Mouse (Mus musculus): Measurements from ENCODE around the gene Mest. TPM values are rescaled to one million over a fixed set of nuclear protein-coding genes. Genes with fewer than 3 reads are reported as not detected.

Gene Mest
- total and polyA plus RNA-seq, 2 experiments from 2014 or later = 669 to 717 TPM

DNA sequence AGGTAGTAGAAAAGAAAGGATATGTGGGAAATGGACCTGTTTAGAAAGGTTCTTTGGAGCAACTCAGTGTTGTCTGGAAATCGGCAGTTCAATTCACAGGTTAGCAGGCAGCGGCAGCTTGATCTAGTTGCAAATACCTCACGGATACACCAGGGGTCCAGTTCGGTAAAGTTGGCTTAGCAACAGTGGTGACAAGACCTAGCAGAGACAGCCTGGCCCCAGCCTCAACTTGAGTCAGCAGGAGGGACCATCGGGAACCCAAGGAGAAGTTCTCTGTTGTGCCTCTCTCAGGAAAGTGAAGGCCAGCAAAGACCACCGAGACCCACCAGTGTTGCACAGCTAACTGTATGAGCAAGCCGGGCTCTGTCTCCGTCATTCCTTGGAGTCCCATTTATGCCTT, 28.2 kb upstream of the Mest start:
- Histone ChIP-seq H3K9ac (replicated peaks; ENCODE audit: low read depth, low read length) (no peak overlapping the region), H3K27me3 (ENCODE audit: control insufficient read depth, insufficient read depth, low read length) (no peaks in the 10 kb centered on the region), H3K4me3 (ENCODE audit: low read depth, low read length) (no peak overlapping the region), H3K9me3 (replicated peaks; ENCODE audit: control insufficient read depth, low read length) (no peaks in the 10 kb centered on the region), H3K4me2 (ENCODE audit: low read depth, low read length) (no peak overlapping the region), H3K27ac (ENCODE audit: low read depth) (no peak overlapping the region), H3K4me1 (ENCODE audit: control insufficient read depth, insufficient read depth) (peaks cover 7% of the 10 kb centered on the region), H3K36me3 (replicated peaks; ENCODE audit: control insufficient read depth, insufficient read depth, low read length) (no peaks in the 10 kb centered on the region)
- no peak for ATAC-seq (ENCODE audit: insufficient read depth, low read depth)
- TF ChIP-seq CTCF (IDR thresholded peaks at IDR 0.05; ENCODE audit: low read depth) = no peak
- TF ChIP-seq EP300 (IDR thresholded peaks at IDR 0.05; ENCODE audit: low read depth) = no peak
- WGBS = 81% methylated on average over 8 of the region's 8 CpGs
- no peak for DNase-seq (ENCODE audit: low spot score)

DNA sequence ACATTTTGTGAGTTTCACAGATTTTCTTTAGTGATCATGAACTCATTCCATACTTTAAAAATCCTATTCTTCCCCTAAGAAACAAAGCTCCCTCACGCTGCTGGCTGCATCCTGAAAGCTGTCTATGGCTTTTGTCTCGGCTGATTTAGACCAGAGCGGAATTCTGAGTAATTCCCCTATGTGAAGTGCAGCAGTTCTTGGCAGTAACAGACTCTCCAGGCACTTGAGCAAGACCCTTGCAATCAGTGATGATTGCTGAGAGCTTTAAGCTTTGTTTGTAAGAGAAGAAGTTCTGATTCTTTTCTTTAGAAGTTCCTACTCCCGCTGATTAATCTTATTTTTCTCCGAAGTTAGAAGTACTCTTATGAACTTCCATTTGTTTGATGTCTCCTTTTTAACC, 25.9 kb upstream of the Mest start:
- H3K4me2 ChIP-seq (ENCODE audit: low read depth, low read length) = no peak overlapping the region
- no peaks in the 10 kb centered on the region for H3K27me3 ChIP-seq (ENCODE audit: control insufficient read depth, insufficient read depth, low read length)
- H3K4me1 ChIP-seq (ENCODE audit: control insufficient read depth, insufficient read depth) = peaks cover 7% of the 10 kb centered on the region
- no peak overlapping the region for H3K4me3 ChIP-seq (ENCODE audit: low read depth, low read length)
- ATAC-seq (ENCODE audit: insufficient read depth, low read depth) = no peak
- TF ChIP-seq EP300 (IDR thresholded peaks at IDR 0.05; ENCODE audit: low read depth) (no peak), CTCF (IDR thresholded peaks at IDR 0.05; ENCODE audit: low read depth) (no peak)
- WGBS = 9% methylated on average over 5 of the region's 5 CpGs
- H3K9ac ChIP-seq (replicated peaks; ENCODE audit: low read depth, low read length) = no peak overlapping the region
- DNase-seq (ENCODE audit: low spot score) = peak; percentile 70
- H3K36me3 ChIP-seq (replicated peaks; ENCODE audit: control insufficient read depth, insufficient read depth, low read length) = no peaks in the 10 kb centered on the region
- no peaks in the 10 kb centered on the region for H3K9me3 ChIP-seq (replicated peaks; ENCODE audit: control insufficient read depth, low read length)
- H3K27ac ChIP-seq (ENCODE audit: low read depth) = peak overlapping the region; percentile 69

DNA sequence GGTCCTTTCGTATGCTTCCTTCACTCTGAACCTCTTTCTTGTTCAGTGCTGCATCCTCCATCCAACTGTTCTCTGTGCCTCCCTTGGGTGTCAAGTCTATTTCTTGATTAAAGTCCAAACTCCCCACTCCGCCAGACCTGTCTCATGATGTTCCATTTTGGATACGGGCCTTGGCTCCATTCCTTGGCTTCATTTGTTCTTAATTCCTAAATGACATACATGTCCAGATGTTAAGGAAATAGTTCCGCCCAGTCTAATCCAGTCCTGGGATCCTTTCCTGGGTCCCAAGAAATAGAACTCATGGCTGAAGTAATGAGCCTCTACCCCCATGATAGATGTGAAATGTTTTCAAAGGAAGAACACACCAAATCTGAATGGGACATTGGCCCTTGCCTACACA, 25.3 kb upstream of the Mest start:
- no peak for ATAC-seq (ENCODE audit: insufficient read depth, low read depth)
- H3K9me3 ChIP-seq (replicated peaks; ENCODE audit: control insufficient read depth, low read length) = no peaks in the 10 kb centered on the region
- H3K4me2 ChIP-seq (ENCODE audit: low read depth, low read length) = no peak overlapping the region
- H3K27ac ChIP-seq (ENCODE audit: low read depth) = peak overlapping the region; percentile 69
- peaks cover 3% of the 10 kb centered on the region for H3K4me1 ChIP-seq (ENCODE audit: control insufficient read depth, insufficient read depth)
- TF ChIP-seq CTCF (IDR thresholded peaks at IDR 0.05; ENCODE audit: low read depth) = no peak
- no peak for TF ChIP-seq EP300 (IDR thresholded peaks at IDR 0.05; ENCODE audit: low read depth)
- 80% methylated on average over 4 of the region's 4 CpGs for WGBS
- no peaks in the 10 kb centered on the region for H3K27me3 ChIP-seq (ENCODE audit: control insufficient read depth, insufficient read depth, low read length)
- no peak overlapping the region for H3K9ac ChIP-seq (replicated peaks; ENCODE audit: low read depth, low read length)
- no peak for DNase-seq (ENCODE audit: low spot score)
- H3K4me3 ChIP-seq (ENCODE audit: low read depth, low read length) = no peak overlapping the region
- H3K36me3 ChIP-seq (replicated peaks; ENCODE audit: control insufficient read depth, insufficient read depth, low read length) = no peaks in the 10 kb centered on the region

DNA sequence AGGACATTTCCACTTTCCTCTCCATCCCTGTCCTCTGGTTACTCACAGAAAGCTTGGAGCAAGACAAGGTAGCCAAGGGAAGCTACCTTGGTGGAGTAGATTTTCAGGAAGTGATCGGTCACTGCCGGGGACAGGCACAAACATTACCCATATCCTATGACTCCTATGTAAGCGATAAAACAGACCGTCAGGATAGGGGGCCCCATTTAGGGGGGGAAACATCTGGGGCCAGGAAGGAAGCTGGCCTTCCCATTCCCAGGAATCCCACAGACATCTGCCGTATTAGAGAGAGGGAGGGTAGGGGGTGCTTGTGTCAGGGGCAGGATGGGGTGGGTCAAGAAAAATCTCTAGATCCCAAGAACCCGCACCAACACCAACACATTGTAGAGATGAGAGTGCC, 23.2 kb upstream of the Mest start:
- 55% methylated on average over 6 of the region's 6 CpGs for WGBS
- Histone ChIP-seq H3K9me3 (replicated peaks; ENCODE audit: control insufficient read depth, low read length) (no peaks in the 10 kb centered on the region), H3K4me2 (ENCODE audit: low read depth, low read length) (no peak overlapping the region), H3K36me3 (replicated peaks; ENCODE audit: control insufficient read depth, insufficient read depth, low read length) (no peaks in the 10 kb centered on the region), H3K9ac (replicated peaks; ENCODE audit: low read depth, low read length) (no peak overlapping the region), H3K27ac (ENCODE audit: low read depth) (peak overlapping the region; percentile 75), H3K4me1 (ENCODE audit: control insufficient read depth, insufficient read depth) (peaks cover 10% of the 10 kb centered on the region; the same call in 1 of the 2 replicates), H3K27me3 (ENCODE audit: control insufficient read depth, insufficient read depth, low read length) (no peaks in the 10 kb centered on the region), H3K4me3 (ENCODE audit: low read depth, low read length) (no peak overlapping the region)
- ATAC-seq (ENCODE audit: insufficient read depth, low read depth) (peak; percentile 65), DNase-seq (ENCODE audit: low spot score) (no peak)
- TF ChIP-seq CTCF (IDR thresholded peaks at IDR 0.05; ENCODE audit: low read depth) = no peak
- TF ChIP-seq EP300 (IDR thresholded peaks at IDR 0.05; ENCODE audit: low read depth) = peak; percentile 89

DNA sequence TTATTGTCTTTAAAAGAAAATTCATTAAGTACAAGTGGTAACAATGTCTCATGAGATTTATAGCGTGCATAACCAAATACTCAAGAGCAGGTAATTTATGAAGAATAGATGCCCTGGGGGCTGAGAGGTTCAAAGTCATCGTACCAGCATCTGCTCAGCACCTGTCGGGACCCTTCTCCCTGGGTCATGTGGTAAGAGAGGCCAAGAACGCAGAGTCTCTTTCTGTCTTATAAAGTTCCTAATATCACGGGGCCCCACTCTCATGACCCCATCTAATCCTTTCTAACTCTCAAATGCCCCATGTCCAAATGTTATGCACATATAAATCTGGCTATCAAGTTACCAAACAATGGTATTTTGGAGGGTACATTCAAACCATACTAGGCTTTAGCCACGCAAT, 20.5 kb upstream of the Mest start:
- Histone ChIP-seq H3K9ac (replicated peaks; ENCODE audit: low read depth, low read length) (no peak overlapping the region), H3K27ac (ENCODE audit: low read depth) (peak overlapping the region; percentile 39; the same call in 1 of the 2 replicates), H3K9me3 (replicated peaks; ENCODE audit: control insufficient read depth, low read length) (no peaks in the 10 kb centered on the region), H3K36me3 (replicated peaks; ENCODE audit: control insufficient read depth, insufficient read depth, low read length) (no peaks in the 10 kb centered on the region), H3K4me1 (ENCODE audit: control insufficient read depth, insufficient read depth) (peaks cover 10% of the 10 kb centered on the region; the same call in 1 of the 2 replicates), H3K27me3 (ENCODE audit: control insufficient read depth, insufficient read depth, low read length) (no peaks in the 10 kb centered on the region), H3K4me3 (ENCODE audit: low read depth, low read length) (no peak overlapping the region), H3K4me2 (ENCODE audit: low read depth, low read length) (no peak overlapping the region)
- TF ChIP-seq CTCF (IDR thresholded peaks at IDR 0.05; ENCODE audit: low read depth) (no peak), EP300 (IDR thresholded peaks at IDR 0.05; ENCODE audit: low read depth) (no peak)
- WGBS = 94% methylated on average over 6 of the region's 6 CpGs
- DNase-seq (ENCODE audit: low spot score) (no peak), ATAC-seq (ENCODE audit: insufficient read depth, low read depth) (no peak)

DNA sequence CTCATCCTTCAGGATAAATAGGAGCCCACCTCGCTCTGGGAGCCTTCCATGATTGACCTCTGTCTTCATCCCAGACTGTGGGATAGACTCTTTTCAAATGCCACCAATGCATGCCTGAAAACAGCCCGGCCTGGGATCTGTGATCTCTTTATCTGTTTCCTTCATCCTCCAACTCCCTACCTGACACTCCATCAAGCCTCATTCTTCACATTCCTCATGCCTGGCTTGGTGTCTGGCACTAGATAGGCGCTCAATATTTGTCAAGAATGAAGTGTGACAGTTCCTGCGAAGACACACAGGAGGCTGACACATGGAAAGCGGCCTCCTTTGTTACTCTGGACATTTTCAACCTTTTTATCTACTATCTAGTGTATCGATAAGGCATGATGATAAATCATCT, 19.9 kb upstream of the Mest start:
- Histone ChIP-seq H3K9ac (replicated peaks; ENCODE audit: low read depth, low read length) (no peak overlapping the region), H3K4me3 (ENCODE audit: low read depth, low read length) (no peak overlapping the region), H3K9me3 (replicated peaks; ENCODE audit: control insufficient read depth, low read length) (no peaks in the 10 kb centered on the region), H3K36me3 (replicated peaks; ENCODE audit: control insufficient read depth, insufficient read depth, low read length) (no peaks in the 10 kb centered on the region), H3K27ac (ENCODE audit: low read depth) (peak overlapping the region; percentile 39), H3K27me3 (ENCODE audit: control insufficient read depth, insufficient read depth, low read length) (no peaks in the 10 kb centered on the region), H3K4me2 (ENCODE audit: low read depth, low read length) (no peak overlapping the region), H3K4me1 (ENCODE audit: control insufficient read depth, insufficient read depth) (peaks cover 10% of the 10 kb centered on the region; the same call in 1 of the 2 replicates)
- ATAC-seq (ENCODE audit: insufficient read depth, low read depth) (no peak), DNase-seq (ENCODE audit: low spot score) (no peak)
- WGBS = 44% methylated on average over 6 of the region's 6 CpGs
- TF ChIP-seq EP300 (IDR thresholded peaks at IDR 0.05; ENCODE audit: low read depth) = no peak
- no peak for TF ChIP-seq CTCF (IDR thresholded peaks at IDR 0.05; ENCODE audit: low read depth)

All from heart, postnatal 0 days (tissue).